Mouse (Mus musculus) intestine, embryonic 16.5 days (tissue): Measurements from ENCODE around the gene Cbx7. TPM values are rescaled to one million over a fixed set of nuclear protein-coding genes. Genes with fewer than 3 reads are reported as not detected.
"Not testable (repeated sequence)": the region's sequence is repeated elsewhere in the genome, so short reads cannot be mapped to it uniquely, and the experiment has no call there.

Source experiments
- ATAC-seq: fragments of 200-750 bp; cut with Nextera tagmentation; 2 replicates; pipeline ENCODE4 v1.8.0; 2017; ENCODE audit warnings: moderate TSS enrichment, moderate library complexity
- H3K27ac ChIP-seq: fragments of 300-500 bp; sonication (generic); 2 replicates; pipeline ENCODE4 v1.5.1; 2014; ENCODE audit warnings: mild to moderate bottlenecking, low read length
- H3K27me3 ChIP-seq: fragments of 300-500 bp; sonication (generic); replicated peaks from 2 replicates; pipeline ENCODE4 v1.6.1; 2014; ENCODE audit warnings: low read length, control low read depth, mixed read lengths; ENCODE audit not compliant: control insufficient read depth, insufficient read depth
- H3K36me3 ChIP-seq: fragments of 300-500 bp; sonication (generic); 2 replicates; pipeline ENCODE4 v1.6.1; 2014; ENCODE audit warnings: low read length, control low read depth; ENCODE audit not compliant: control insufficient read depth, insufficient read depth
- H3K4me1 ChIP-seq: fragments of 300-500 bp; sonication (generic); 2 replicates; pipeline ENCODE4 v1.6.1; 2014; ENCODE audit warnings: low read length, control low read depth, mixed read lengths; ENCODE audit not compliant: control insufficient read depth, insufficient read depth
- H3K4me2 ChIP-seq: fragments of 300-500 bp; sonication (generic); 2 replicates; pipeline ENCODE4 v1.6.1; 2014; ENCODE audit warnings: low read depth, low read length, control low read depth
- H3K4me3 ChIP-seq: fragments of 300-500 bp; sonication (generic); 2 replicates; pipeline ENCODE4 v1.5.1; 2014; ENCODE audit warnings: mild to moderate bottlenecking, low read length
- H3K9ac ChIP-seq: fragments of 300-500 bp; sonication (generic); 2 replicates; pipeline ENCODE4 v1.6.1; 2014; ENCODE audit warnings: low read depth, low read length
- H3K9me3 ChIP-seq: fragments of 300-500 bp; sonication (generic); 2 replicates; pipeline ENCODE4 v1.6.1; 2016; ENCODE audit warnings: low read length, control low read depth; ENCODE audit not compliant: control insufficient read depth
- WGBS: fragments of 180-500 bp; shearing (Covaris S2); extraction: QIAGEN DNeasy Blood & Tissue Kit; methylation state at CpG from one replicate; pipeline ENCODE4 v1.1.7; 2014; 5-methylcytosine and 5-hydroxymethylcytosine counted together
- polyA plus RNA-seq: library from polyadenylated mRNA; unstranded; fragments of >200 nt; fragmentation: Nextera tagmentation; extraction: Ambion mirVana; gene quantifications from 2 replicates; pipeline ENCODE4 v1.2.1, GENCODE M21; 2015

Cbx7 gene
- polyA plus RNA-seq, 1 experiment from 2014 or later: 3.7 TPM

DNA sequence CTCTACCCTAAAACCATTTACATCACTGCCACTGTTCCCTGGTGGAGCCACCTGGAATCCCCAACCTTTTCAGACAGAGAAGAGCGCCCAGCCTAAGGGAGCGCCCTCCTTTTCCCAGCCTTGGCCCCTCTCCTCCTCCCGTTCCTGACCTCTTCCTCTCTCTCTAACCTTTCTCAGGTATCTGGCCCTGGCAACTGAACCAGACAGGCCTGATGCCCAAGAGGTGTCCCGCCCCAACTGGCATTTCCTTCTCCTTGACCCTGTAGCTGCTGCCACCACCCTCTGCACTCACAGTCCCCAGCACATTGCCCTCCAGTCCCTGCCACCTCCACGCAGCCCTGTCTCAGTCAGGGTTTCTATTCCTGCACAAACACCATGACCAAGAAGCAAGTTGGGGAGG lies 26.0 kb downstream of the Cbx7 start:
- no peak overlapping the region for H3K4me3 ChIP-seq
- no peaks in the 10 kb centered on the region for H3K36me3 ChIP-seq
- no peak overlapping the region for H3K27ac ChIP-seq
- no peaks in the 10 kb centered on the region for H3K9me3 ChIP-seq
- H3K4me1 ChIP-seq: peaks cover 8% of the 10 kb centered on the region
- no peak overlapping the region for H3K4me2 ChIP-seq
- no peak for ATAC-seq
- H3K9ac ChIP-seq: no peak overlapping the region
- no peaks in the 10 kb centered on the region for H3K27me3 ChIP-seq
- 81% methylated on average over 5 of the region's 5 CpGs for WGBS

DNA sequence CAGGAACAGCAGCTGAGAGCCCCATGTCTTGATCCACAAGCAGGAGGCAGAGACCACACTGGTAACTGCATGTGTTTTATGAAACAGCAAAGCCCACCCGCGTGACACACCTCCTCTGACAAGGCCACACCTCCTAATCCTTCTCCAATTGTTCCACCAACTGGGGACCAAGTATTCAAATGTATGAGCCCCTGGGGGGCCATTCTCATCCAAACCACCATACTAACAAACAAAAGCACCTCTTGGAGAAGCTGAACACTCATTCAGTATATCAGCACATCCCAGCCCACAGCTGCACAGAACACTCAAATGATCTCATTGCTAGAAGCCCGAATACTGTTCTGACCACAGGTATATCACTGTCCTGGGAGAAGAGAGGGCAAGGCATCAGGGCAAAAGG lies 27.3 kb downstream of the Cbx7 start:
- Histone ChIP-seq H3K27ac (no peak overlapping the region), H3K4me2 (no peak overlapping the region), H3K9ac (no peak overlapping the region), H3K4me1 (0 out of 2 replicates have a peak, but pooled peaks cover 3% of the 10 kb centered on the region), H3K27me3 (no peaks in the 10 kb centered on the region), H3K36me3 (no peaks in the 10 kb centered on the region), H3K4me3 (no peak overlapping the region), H3K9me3 (no peaks in the 10 kb centered on the region)
- 89% methylated on average over 3 of the region's 3 CpGs for WGBS
- ATAC-seq: no peak

DNA sequence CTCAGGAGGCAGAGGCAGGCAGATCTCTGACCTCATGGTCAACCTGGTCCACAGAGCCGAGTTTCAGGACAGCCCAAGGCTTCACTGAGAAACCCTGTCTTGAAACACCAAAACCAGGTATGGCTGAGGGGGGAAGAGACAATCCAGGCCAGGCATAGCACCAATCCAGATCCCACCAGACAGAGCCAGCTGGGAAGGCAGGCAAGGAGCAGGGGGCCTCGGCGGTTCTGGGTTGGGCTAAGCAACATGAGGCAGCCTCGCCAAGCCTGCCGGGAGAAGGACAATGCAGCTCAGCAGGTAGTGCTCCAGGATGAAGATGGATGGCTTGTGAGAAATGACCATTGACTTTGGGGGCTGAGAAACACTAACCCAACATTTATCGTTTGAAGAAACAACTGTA lies 28.4 kb downstream of the Cbx7 start:
- Histone ChIP-seq H3K27me3 (no peaks in the 10 kb centered on the region), H3K9ac (no peak overlapping the region), H3K27ac (no peak overlapping the region), H3K4me1 (0 out of 2 replicates have a peak, but pooled peaks cover 3% of the 10 kb centered on the region), H3K4me3 (no peak overlapping the region), H3K4me2 (no peak overlapping the region), H3K9me3 (no peaks in the 10 kb centered on the region), H3K36me3 (no peaks in the 10 kb centered on the region)
- no peak for ATAC-seq
- 75% methylated on average over 6 of the region's 6 CpGs for WGBS

- no peaks in the 10 kb centered on the region for H3K36me3 ChIP-seq
- no peaks in the 10 kb centered on the region for H3K9me3 ChIP-seq
- H3K4me1 ChIP-seq: no peaks in the 10 kb centered on the region
- 0 out of 2 replicates have a peak, but pooled peaks cover 4% of the 10 kb centered on the region for H3K27me3 ChIP-seq
- no peak overlapping the region for H3K27ac ChIP-seq
- H3K4me3 ChIP-seq: no peak overlapping the region
- H3K4me2 ChIP-seq: no peak overlapping the region
- 18% methylated on average over 8 of the region's 8 CpGs for WGBS
- H3K9ac ChIP-seq: no peak overlapping the region
- no peak for ATAC-seq
These were observed 30.0 kb downstream of the Cbx7 start for GRCm38 (mm10) chr15:79940932-79941331.

DNA sequence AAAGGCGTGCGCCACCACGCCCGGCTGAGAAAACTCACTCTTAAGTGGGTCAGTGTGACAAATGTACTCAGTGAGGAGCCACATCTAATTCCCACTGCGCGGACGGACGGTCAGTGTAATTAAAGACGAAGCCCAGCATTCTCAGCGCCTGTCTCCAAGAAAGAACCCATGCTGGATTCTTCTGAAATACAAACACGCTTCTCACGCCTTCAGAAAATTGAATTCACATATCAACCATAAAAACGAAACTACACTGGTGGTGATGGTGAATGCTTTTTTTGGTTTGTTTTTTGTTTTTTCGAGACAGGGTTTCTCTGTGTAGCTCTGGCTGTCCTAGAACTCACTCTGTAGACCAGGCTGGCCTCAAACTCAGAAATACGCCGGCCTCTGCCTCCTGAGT lies 31.0 kb downstream of the Cbx7 start:
- no peaks in the 10 kb centered on the region for H3K9me3 ChIP-seq
- ATAC-seq: no peak
- no peak overlapping the region for H3K4me3 ChIP-seq
- H3K9ac ChIP-seq: no peak overlapping the region
- 0 out of 2 replicates have a peak, but pooled peaks cover 4% of the 10 kb centered on the region for H3K27me3 ChIP-seq
- H3K36me3 ChIP-seq: no peaks in the 10 kb centered on the region
- H3K4me1 ChIP-seq: no peaks in the 10 kb centered on the region
- H3K4me2 ChIP-seq: no peak overlapping the region
- WGBS: 86% methylated on average over 16 of the region's 16 CpGs
- H3K27ac ChIP-seq: no peak overlapping the region

DNA sequence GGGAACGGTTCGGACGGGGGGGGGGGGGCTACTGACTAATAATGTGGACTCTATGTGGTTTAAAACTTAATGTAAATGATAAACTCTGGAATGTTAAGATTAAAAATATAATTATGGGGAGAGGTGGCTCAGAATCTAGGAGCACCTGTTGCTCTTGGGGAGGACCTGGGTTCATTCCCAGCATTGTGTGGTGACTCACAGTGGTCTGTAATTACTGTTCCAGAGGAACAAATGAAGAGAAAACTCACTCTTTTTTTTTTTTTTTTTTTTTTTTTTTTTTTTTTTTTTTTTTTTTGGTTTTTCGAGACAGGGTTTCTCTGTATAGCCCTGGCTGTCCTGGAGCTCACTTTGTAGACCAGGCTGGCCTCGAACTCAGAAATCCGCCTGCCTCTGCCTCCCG lies 31.4 kb downstream of the Cbx7 start:
- not testable (repeated sequence) for H3K36me3 ChIP-seq, ATAC-seq
- 84% methylated on average over 5 of the region's 7 CpGs for whole genome bisulfite sequencing

DNA sequence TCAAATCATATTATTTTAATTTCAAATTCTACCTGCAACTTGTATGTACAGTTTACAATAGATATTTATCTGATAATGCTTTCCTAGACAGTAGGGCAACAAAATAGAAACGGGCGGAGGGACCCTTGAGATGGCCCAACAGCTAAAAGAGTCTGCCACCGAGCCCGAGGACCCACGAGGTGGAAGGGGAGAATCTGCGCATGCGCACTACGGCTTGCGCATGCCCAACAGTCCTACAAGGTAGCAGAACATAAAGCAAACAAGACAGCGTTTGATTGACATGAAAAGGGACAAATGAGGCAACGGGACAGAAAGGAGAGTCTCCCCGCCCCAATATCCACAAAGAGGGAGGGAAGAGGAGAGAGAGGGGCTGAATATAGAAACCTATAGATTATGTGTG lies 31.9 kb downstream of the Cbx7 start:
- Histone ChIP-seq H3K27ac (no peak overlapping the region), H3K4me1 (no peaks in the 10 kb centered on the region), H3K4me3 (no peak overlapping the region), H3K9ac (no peak overlapping the region), H3K36me3 (no peaks in the 10 kb centered on the region), H3K9me3 (no peaks in the 10 kb centered on the region), H3K27me3 (peaks cover 6% of the 10 kb centered on the region; the same call in 1 of the 2 replicates), H3K4me2 (no peak overlapping the region)
- 86% methylated on average over 12 of the region's 12 CpGs for WGBS
- no peak for ATAC-seq

More for the DNA sequence above, 31.4 kb downstream of the Cbx7 start:
- not testable (repeated sequence) for H3K9ac ChIP-seq, H3K4me2 ChIP-seq, H3K4me1 ChIP-seq, H3K27ac ChIP-seq, H3K27me3 ChIP-seq, H3K9me3 ChIP-seq, H3K4me3 ChIP-seq

DNA sequence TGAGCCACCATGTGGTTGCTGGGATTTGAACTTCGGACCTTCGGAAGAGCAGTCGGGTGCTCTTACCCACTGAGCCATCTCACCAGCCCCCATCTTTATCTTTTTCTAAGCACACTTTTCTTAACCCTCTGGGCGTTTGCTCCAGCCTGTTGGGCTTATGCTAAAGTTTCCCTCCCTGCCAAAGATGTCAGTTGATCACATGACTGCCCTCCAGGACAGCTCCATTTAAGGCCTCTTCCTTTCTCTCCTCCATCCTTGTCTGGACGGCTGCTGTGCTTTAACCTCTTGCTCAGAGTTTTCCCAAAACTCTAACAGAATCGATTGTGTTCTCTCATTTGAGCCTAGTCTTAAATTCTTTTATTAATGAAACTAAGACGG lies 34.6 kb downstream of the Cbx7 start:
- Histone ChIP-seq H3K27me3 (peaks cover 24% of the 10 kb centered on the region), H3K27ac (no peak overlapping the region), H3K9ac (no peak overlapping the region), H3K4me2 (no peak overlapping the region), H3K9me3 (no peaks in the 10 kb centered on the region), H3K4me1 (peaks cover 9% of the 10 kb centered on the region; the same call in 1 of the 2 replicates), H3K36me3 (no peaks in the 10 kb centered on the region), H3K4me3 (no peak overlapping the region)
- 77% methylated on average over 7 of the region's 7 CpGs for WGBS
- ATAC-seq: no peak

DNA sequence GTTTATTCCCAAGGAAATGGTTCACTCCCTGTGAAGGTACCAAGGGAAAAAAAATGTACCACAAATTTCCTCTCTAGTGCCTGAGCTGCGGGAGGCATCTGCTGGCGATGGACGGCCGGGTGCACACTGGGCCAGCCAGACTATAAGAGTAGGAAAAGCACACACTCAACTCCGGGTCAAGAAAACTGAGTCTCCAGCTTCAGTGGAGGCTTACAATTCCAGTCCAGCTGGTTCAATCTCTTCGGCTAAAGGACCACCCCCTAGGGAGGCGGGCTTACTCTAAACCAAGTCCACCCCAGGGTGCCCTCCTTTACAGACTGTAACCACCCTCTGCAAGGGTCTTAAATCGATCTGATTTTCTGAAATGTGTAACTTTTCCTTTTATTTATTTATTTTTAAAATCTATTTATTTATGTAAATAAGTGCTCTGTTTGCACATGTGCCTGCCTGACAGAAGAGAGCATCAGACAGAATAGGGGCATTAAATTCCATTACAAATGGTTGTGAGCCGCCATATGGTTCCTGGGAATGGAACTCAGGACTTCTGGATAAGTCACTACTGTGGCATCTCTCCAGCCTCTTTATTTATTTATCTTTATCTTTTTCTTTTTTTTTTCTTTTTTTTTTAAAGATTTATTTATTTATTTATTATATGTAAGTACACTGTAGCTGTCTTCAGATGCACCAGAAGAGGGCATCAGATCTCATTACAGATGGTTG lies 35.1 kb downstream of the Cbx7 start:
- no peaks in the 10 kb centered on the region for H3K36me3 ChIP-seq
- no peak overlapping the region for H3K9ac ChIP-seq
- no peaks in the 10 kb centered on the region for H3K9me3 ChIP-seq
- H3K4me3 ChIP-seq: no peak overlapping the region
- H3K4me1 ChIP-seq: peaks cover 10% of the 10 kb centered on the region; the same call in 1 of the 2 replicates
- H3K27me3 ChIP-seq: peaks cover 24% of the 10 kb centered on the region
- 36% methylated on average over 9 of the region's 9 CpGs for WGBS
- no peak for ATAC-seq
- no peak overlapping the region for H3K27ac ChIP-seq
- no peak overlapping the region for H3K4me2 ChIP-seq

DNA sequence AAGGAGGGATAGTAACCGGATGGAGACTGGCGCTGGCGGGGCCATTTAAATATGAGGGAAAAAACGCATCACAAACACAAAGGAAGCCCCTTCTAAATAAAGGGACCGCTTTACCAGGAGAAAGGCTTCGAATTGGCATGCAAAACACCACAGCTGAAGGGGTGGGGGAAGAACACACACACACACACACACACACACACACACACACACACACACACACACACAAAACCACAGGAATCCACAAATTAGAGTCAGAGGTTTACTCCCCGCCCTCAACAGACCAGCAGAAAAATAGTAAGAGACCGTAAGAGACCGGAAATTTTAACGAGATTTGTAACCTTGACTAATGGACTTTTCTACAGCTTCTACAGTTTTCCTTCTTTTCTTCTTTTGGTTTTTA lies 36.1 kb downstream of the Cbx7 start:
- no peak for ATAC-seq
- Histone ChIP-seq H3K4me1 (peaks cover 10% of the 10 kb centered on the region; the same call in 1 of the 2 replicates), H3K36me3 (no peaks in the 10 kb centered on the region), H3K4me2 (no peak overlapping the region), H3K9me3 (no peaks in the 10 kb centered on the region), H3K27me3 (peaks cover 24% of the 10 kb centered on the region), H3K27ac (no peak overlapping the region), H3K4me3 (no peak overlapping the region), H3K9ac (no peak overlapping the region)
- WGBS: 14% methylated on average over 10 of the region's 10 CpGs
